Mouse (Mus musculus): ENCODE measurements around the gene Cemip. TPM values are rescaled to one million over a fixed set of nuclear protein-coding genes. Genes with fewer than 3 reads are reported as not detected.

Gene Cemip
- total and polyA plus RNA-seq, 2 experiments from 2014 or later, result 0.60 to 8.2 TPM

- DNase-seq (ENCODE audit: low spot score), result no peak
- Histone ChIP-seq H3K9ac (replicated peaks; ENCODE audit: low read length, poor library complexity, severe bottlenecking) (no peak overlapping the region), H3K36me3 (ENCODE audit: insufficient read depth, low read length) (no peaks in the 10 kb centered on the region), H3K4me3 (ENCODE audit: low read depth, low read length) (no peak overlapping the region), H3K9me3 (ENCODE audit: low read length) (no peaks in the 10 kb centered on the region), H3K27me3 (ENCODE audit: insufficient read depth, low read length) (no peaks in the 10 kb centered on the region), H3K4me2 (ENCODE audit: low read depth, low read length, poor library complexity, severe bottlenecking) (no peak overlapping the region), H3K4me1 (ENCODE audit: insufficient read depth, low read length) (no peaks in the 10 kb centered on the region), H3K27ac (ENCODE audit: low read depth, low read length) (no peak overlapping the region)
- 87% methylated on average over 1 of the region's 1 CpGs for WGBS
- no peak for ATAC-seq (ENCODE audit: low FRiP score)
- TF ChIP-seq CTCF (IDR thresholded peaks at IDR 0.05), result no peak
Observed at GRCm38 (mm10) chr7:83978945-83979536, 107.3 kb downstream of the Cemip start.

GRCm38 (mm10) chr7:83978410-83978809 is 107.9 kb downstream of the Cemip start:
- Histone ChIP-seq H3K27ac (ENCODE audit: low read depth, low read length) (no peak overlapping the region), H3K9me3 (ENCODE audit: low read length) (no peaks in the 10 kb centered on the region), H3K4me3 (ENCODE audit: low read depth, low read length) (no peak overlapping the region), H3K9ac (replicated peaks; ENCODE audit: low read length, poor library complexity, severe bottlenecking) (no peak overlapping the region), H3K36me3 (ENCODE audit: insufficient read depth, low read length) (no peaks in the 10 kb centered on the region), H3K27me3 (ENCODE audit: insufficient read depth, low read length) (no peaks in the 10 kb centered on the region), H3K4me2 (ENCODE audit: low read depth, low read length, poor library complexity, severe bottlenecking) (no peak overlapping the region), H3K4me1 (ENCODE audit: insufficient read depth, low read length) (no peaks in the 10 kb centered on the region)
- no peak for TF ChIP-seq CTCF (IDR thresholded peaks at IDR 0.05)
- DNase-seq (ENCODE audit: low spot score) (no peak), ATAC-seq (ENCODE audit: low FRiP score) (no peak)
- 100% methylated on average over 1 of the region's 1 CpGs for WGBS

- no peak for DNase-seq (ENCODE audit: low spot score)
- Histone ChIP-seq H3K27ac (ENCODE audit: low read depth, low read length) (no peak overlapping the region), H3K4me3 (ENCODE audit: low read depth, low read length) (no peak overlapping the region), H3K9ac (replicated peaks; ENCODE audit: low read length, poor library complexity, severe bottlenecking) (no peak overlapping the region), H3K4me1 (ENCODE audit: insufficient read depth, low read length) (no peaks in the 10 kb centered on the region), H3K27me3 (ENCODE audit: insufficient read depth, low read length) (no peaks in the 10 kb centered on the region), H3K36me3 (ENCODE audit: insufficient read depth, low read length) (no peaks in the 10 kb centered on the region), H3K4me2 (ENCODE audit: low read depth, low read length, poor library complexity, severe bottlenecking) (no peak overlapping the region), H3K9me3 (ENCODE audit: low read length) (no peaks in the 10 kb centered on the region)
- 83% methylated on average over 6 of the region's 6 CpGs for WGBS
- no peak for ATAC-seq (ENCODE audit: low FRiP score)
- no peak for TF ChIP-seq CTCF (IDR thresholded peaks at IDR 0.05)
Observed at GRCm38 (mm10) chr7:83976413-83976958, 109.8 kb downstream of the Cemip start.

GRCm38 (mm10) chr7:83975283-83975682 is 111.0 kb downstream of the Cemip start:
- no peak overlapping the region for H3K27ac ChIP-seq (ENCODE audit: low read depth, low read length)
- H3K4me1 ChIP-seq (ENCODE audit: insufficient read depth, low read length), result no peaks in the 10 kb centered on the region
- H3K27me3 ChIP-seq (ENCODE audit: insufficient read depth, low read length), result no peaks in the 10 kb centered on the region
- no peak for DNase-seq (ENCODE audit: low spot score)
- no peak for TF ChIP-seq CTCF (IDR thresholded peaks at IDR 0.05)
- H3K36me3 ChIP-seq (ENCODE audit: insufficient read depth, low read length), result no peaks in the 10 kb centered on the region
- no peak overlapping the region for H3K9ac ChIP-seq (replicated peaks; ENCODE audit: low read length, poor library complexity, severe bottlenecking)
- H3K9me3 ChIP-seq (ENCODE audit: low read length), result no peaks in the 10 kb centered on the region
- 86% methylated on average over 6 of the region's 6 CpGs for WGBS
- H3K4me2 ChIP-seq (ENCODE audit: low read depth, low read length, poor library complexity, severe bottlenecking), result no peak overlapping the region
- no peak overlapping the region for H3K4me3 ChIP-seq (ENCODE audit: low read depth, low read length)
- no peak for ATAC-seq (ENCODE audit: low FRiP score)

GRCm38 (mm10) chr7:83972485-83972884 is 113.8 kb downstream of the Cemip start:
- DNase-seq (ENCODE audit: low spot score), result peak; percentile 10
- no peak for ATAC-seq (ENCODE audit: low FRiP score)
- Histone ChIP-seq H3K4me1 (ENCODE audit: insufficient read depth, low read length) (no peaks in the 10 kb centered on the region), H3K9me3 (ENCODE audit: low read length) (no peaks in the 10 kb centered on the region), H3K27ac (ENCODE audit: low read depth, low read length) (no peak overlapping the region), H3K36me3 (ENCODE audit: insufficient read depth, low read length) (no peaks in the 10 kb centered on the region), H3K27me3 (ENCODE audit: insufficient read depth, low read length) (no peaks in the 10 kb centered on the region), H3K9ac (replicated peaks; ENCODE audit: low read length, poor library complexity, severe bottlenecking) (no peak overlapping the region), H3K4me2 (ENCODE audit: low read depth, low read length, poor library complexity, severe bottlenecking) (no peak overlapping the region), H3K4me3 (ENCODE audit: low read depth, low read length) (no peak overlapping the region)
- 63% methylated on average over 7 of the region's 7 CpGs for WGBS
- no peak for TF ChIP-seq CTCF (IDR thresholded peaks at IDR 0.05)

GRCm38 (mm10) chr7:83966047-83966818 is 120.1 kb downstream of the Cemip start:
- no peak for ATAC-seq (ENCODE audit: low FRiP score)
- TF ChIP-seq CTCF (IDR thresholded peaks at IDR 0.05), result no peak
- WGBS, result 84% methylated on average over 5 of the region's 5 CpGs
- no peaks in the 10 kb centered on the region for H3K9me3 ChIP-seq (ENCODE audit: low read length)
- H3K4me1 ChIP-seq (ENCODE audit: insufficient read depth, low read length), result no peaks in the 10 kb centered on the region
- H3K27me3 ChIP-seq (ENCODE audit: insufficient read depth, low read length), result no peaks in the 10 kb centered on the region
- no peak overlapping the region for H3K9ac ChIP-seq (replicated peaks; ENCODE audit: low read length, poor library complexity, severe bottlenecking)
- no peak for DNase-seq (ENCODE audit: low spot score)
- no peak overlapping the region for H3K4me3 ChIP-seq (ENCODE audit: low read depth, low read length)
- no peak overlapping the region for H3K27ac ChIP-seq (ENCODE audit: low read depth, low read length)
- no peaks in the 10 kb centered on the region for H3K36me3 ChIP-seq (ENCODE audit: insufficient read depth, low read length)
- H3K4me2 ChIP-seq (ENCODE audit: low read depth, low read length, poor library complexity, severe bottlenecking), result no peak overlapping the region

Measured in midbrain, postnatal 0 days (tissue).